Mouse (Mus musculus) intestine, postnatal 0 days (tissue): ENCODE measurements around the gene Thbs2. TPM values are rescaled to one million over a fixed set of nuclear protein-coding genes. Genes with fewer than 3 reads are reported as not detected.

ENCODE experiments used
- ATAC-seq: fragments of 200-750 bp; cut with Nextera tagmentation; 2 replicates; pipeline ENCODE4 v1.8.0; 2017; ENCODE audit warnings: mild to moderate bottlenecking, moderate TSS enrichment, moderate library complexity
- H3K27ac ChIP-seq: fragments of 300-500 bp; sonication (generic); 2 replicates; pipeline ENCODE4 v1.5.1; 2014; ENCODE audit warnings: mild to moderate bottlenecking, low read depth, low read length, moderate library complexity
- H3K27me3 ChIP-seq: fragments of 300-500 bp; sonication (generic); replicated peaks from 2 replicates; pipeline ENCODE4 v1.6.1; 2014; ENCODE audit warnings: low read length, mixed read lengths; ENCODE audit not compliant: control insufficient read depth, insufficient read depth
- H3K36me3 ChIP-seq: fragments of 300-500 bp; sonication (generic); 2 replicates; pipeline ENCODE4 v1.6.1; 2014; ENCODE audit warnings: mild to moderate bottlenecking, moderate library complexity; ENCODE audit not compliant: control insufficient read depth, insufficient read depth
- H3K4me1 ChIP-seq: fragments of 300-500 bp; sonication (generic); replicated peaks from 2 replicates; pipeline ENCODE4 v1.6.1; 2014; ENCODE audit warnings: antibody characterized with exemption, low read length, mixed read lengths; ENCODE audit not compliant: control insufficient read depth, insufficient read depth
- H3K4me2 ChIP-seq: fragments of 300-500 bp; sonication (generic); replicated peaks from 2 replicates; pipeline ENCODE4 v1.6.1; 2014; ENCODE audit warnings: low read depth, mild to moderate bottlenecking, moderate library complexity
- H3K4me3 ChIP-seq: fragments of 300-500 bp; sonication (generic); 2 replicates; pipeline ENCODE4 v1.5.1; 2014; ENCODE audit warnings: low read depth, low read length
- H3K9ac ChIP-seq: fragments of 300-500 bp; sonication (generic); 2 replicates; pipeline ENCODE4 v1.6.1; 2014; ENCODE audit warnings: mild to moderate bottlenecking, low read depth, low read length
- H3K9me3 ChIP-seq: fragments of 300-500 bp; sonication (generic); 2 replicates; pipeline ENCODE4 v1.6.1; 2016; ENCODE audit warnings: mixed run types; ENCODE audit not compliant: control insufficient read depth
- CTCF ChIP-seq: sonication (generic); IDR thresholded peaks from 2 replicates; pipeline ENCODE4 v1.5.1; 2016; ENCODE audit warnings: low read depth, mild to moderate bottlenecking, control low read depth, antibody characterized with exemption, moderate library complexity
- WGBS: fragments of 180-500 bp; shearing (Covaris S2); extraction: QIAGEN DNeasy Blood & Tissue Kit; methylation state at CpG from one replicate; pipeline ENCODE4 v1.1.7; 2014; 5-methylcytosine and 5-hydroxymethylcytosine counted together
- polyA plus RNA-seq: library from polyadenylated mRNA; unstranded; fragments of >200 nt; fragmentation: Nextera tagmentation; extraction: Ambion mirVana; gene quantifications from 2 replicates; pipeline ENCODE4 v1.2.1, GENCODE M21; 2015

Thbs2 gene
- polyA plus RNA-seq, 1 experiment from 2014 or later: 20.5 TPM

DNA sequence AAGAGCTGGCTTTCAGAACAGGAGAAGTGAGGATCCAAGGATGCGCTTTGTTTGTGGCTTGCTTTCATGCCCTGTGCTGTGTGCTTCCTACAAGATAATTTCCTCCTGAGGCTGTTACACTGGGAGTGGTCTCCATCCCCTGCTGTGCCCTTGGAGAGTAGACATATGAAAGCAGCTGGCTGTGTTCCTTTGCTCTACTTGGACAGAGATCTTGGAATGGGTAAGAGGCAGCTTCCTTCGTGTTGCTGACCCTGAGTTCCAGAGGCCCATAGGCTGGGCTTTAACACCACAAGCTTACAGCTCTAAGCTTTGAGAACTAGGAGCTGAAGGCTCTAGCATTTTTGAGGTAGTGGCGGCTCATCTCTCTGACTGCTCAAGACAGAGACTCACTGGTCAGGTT, 39.1 kb downstream of the Thbs2 start:
- Histone ChIP-seq H3K9ac (no peak overlapping the region), H3K4me2 (no peak overlapping the region), H3K27me3 (no peaks in the 10 kb centered on the region), H3K4me1 (no peaks in the 10 kb centered on the region), H3K4me3 (no peak overlapping the region), H3K9me3 (no peaks in the 10 kb centered on the region), H3K36me3 (no peaks in the 10 kb centered on the region), H3K27ac (no peak overlapping the region)
- no peak for ATAC-seq
- TF ChIP-seq CTCF: no peak
- 61% methylated on average over 3 of the region's 3 CpGs for WGBS

DNA sequence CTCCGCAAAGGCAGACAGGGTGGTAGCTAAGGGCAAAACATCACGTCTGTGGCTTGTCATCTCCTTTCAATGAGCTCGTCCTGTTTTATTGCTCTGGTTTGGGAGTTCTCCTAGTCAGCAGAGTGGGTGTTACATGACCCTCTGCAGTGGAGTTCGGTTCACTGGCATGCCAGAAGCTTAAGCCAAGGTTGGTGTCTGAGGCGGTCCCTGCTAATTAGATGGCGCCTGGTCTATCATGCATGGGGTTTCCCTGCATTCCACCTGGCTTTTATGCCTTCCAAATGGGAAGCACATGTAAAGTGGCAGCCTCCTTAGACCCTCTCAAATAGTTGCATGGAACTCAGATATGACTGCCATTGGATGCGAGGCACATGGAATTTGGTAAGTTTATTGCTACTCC, 42.0 kb downstream of the Thbs2 start:
- no peak for TF ChIP-seq CTCF
- Histone ChIP-seq H3K27ac (no peak overlapping the region), H3K4me2 (no peak overlapping the region), H3K4me3 (no peak overlapping the region), H3K9ac (no peak overlapping the region), H3K36me3 (no peaks in the 10 kb centered on the region), H3K4me1 (no peaks in the 10 kb centered on the region), H3K9me3 (no peaks in the 10 kb centered on the region), H3K27me3 (no peaks in the 10 kb centered on the region)
- 76% methylated on average over 7 of the region's 7 CpGs for WGBS
- no peak for ATAC-seq

DNA sequence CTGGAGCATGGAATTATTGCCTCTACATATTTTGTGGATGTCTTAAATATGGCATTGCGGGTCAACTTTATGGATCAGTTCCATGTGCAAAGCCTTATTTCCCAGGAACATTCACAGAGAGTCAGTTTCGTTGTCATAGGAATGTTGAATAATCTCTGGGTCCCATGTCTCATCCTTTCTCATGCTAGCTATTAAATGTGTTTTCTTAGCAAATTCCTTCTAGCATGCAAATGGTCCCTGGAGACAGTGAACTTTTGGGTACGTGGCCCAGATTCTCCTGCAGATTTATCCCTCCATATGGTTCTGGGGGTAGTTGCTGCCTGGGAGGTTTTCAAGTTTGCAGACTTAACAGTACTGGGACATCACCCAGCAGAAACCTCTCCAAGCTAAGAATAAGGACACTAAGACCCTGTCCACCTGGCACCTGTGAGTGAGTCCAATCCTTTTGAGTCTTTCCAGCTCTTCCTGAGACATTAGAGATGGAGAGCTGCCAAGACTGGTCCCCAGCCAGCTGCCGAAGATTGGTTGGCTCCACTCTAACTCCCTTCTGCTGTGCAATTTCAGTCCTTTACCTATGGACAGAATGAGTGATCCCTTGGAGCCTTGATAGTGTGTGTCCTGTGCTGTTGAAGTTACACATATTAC, 45.9 kb downstream of the Thbs2 start:
- ATAC-seq: no peak
- WGBS: 58% methylated on average over 4 of the region's 4 CpGs
- no peaks in the 10 kb centered on the region for H3K27me3 ChIP-seq
- no peaks in the 10 kb centered on the region for H3K9me3 ChIP-seq
- no peak overlapping the region for H3K9ac ChIP-seq
- no peaks in the 10 kb centered on the region for H3K4me1 ChIP-seq
- no peak for TF ChIP-seq CTCF
- no peak overlapping the region for H3K4me3 ChIP-seq
- no peak overlapping the region for H3K4me2 ChIP-seq
- no peak overlapping the region for H3K27ac ChIP-seq
- no peaks in the 10 kb centered on the region for H3K36me3 ChIP-seq

DNA sequence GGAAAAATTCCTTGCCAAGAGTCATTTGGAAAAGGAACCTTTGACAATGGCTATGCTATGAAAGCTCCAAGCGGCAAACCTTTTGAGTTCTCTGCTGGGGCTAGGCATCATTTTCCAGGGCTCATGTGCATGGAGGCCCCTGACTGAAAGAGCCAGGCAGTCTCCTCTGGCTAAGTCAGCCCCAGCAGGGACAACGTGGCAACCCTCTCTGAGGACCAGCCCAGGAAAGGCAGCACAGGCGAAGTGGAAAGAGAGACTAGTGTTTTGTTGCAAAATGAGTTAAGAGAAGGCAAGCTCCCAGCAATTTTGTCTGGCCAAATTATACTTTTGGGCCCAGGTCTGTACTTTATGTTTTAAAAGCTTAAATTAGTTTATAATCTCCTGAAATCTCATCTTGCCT, 50.0 kb downstream of the Thbs2 start:
- Histone ChIP-seq H3K4me1 (no peaks in the 10 kb centered on the region), H3K9me3 (no peaks in the 10 kb centered on the region), H3K36me3 (no peaks in the 10 kb centered on the region), H3K27me3 (no peaks in the 10 kb centered on the region), H3K27ac (no peak overlapping the region), H3K4me3 (no peak overlapping the region), H3K9ac (no peak overlapping the region), H3K4me2 (no peak overlapping the region)
- no peak for ATAC-seq
- WGBS: 65% methylated on average over 3 of the region's 3 CpGs
- no peak for TF ChIP-seq CTCF

DNA sequence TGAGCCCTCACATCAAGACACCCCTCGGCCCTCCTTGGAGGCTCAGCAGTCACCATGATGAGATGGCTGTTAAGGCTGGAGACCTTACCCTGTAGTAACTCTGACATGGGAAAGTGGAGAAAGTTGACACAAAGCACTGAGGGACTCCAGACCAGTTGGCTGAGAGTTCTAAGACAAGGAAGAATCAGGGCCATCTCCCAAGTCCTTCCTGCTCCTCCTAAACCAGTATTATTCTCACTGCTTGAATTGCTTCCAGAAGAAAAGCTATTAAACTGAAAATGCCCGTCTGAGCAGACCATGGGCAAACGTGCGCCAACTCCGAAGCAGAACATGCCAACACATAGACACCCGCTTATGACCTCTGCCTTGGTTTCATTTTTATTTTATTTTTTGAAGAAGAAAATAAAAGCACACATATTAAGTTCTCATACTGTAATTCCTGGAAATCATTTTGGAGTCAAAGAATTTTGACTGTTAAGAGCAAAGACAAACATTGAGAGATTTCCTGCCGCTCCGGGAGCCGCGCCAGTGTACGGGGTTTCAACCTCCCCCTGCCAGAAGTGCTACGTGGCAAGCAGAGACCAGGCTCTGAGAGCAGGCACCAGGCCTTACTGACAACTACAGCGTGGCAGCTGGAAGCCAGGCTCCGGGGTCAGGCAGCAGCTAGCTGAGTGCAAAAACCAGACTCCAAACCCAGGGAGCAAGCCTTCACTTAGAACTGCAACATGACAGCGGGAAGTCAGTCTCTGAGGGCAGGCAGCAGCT, 53.5 kb downstream of the Thbs2 start:
- Histone ChIP-seq H3K27ac (peak overlapping the region; percentile 10; the same call in 1 of the 2 replicates), H3K4me3 (no peak overlapping the region), H3K4me2 (no peak overlapping the region), H3K9ac (no peak overlapping the region), H3K36me3 (no peaks in the 10 kb centered on the region), H3K27me3 (no peaks in the 10 kb centered on the region), H3K9me3 (no peaks in the 10 kb centered on the region), H3K4me1 (no peaks in the 10 kb centered on the region)
- no peak for TF ChIP-seq CTCF
- ATAC-seq: no peak
- 58% methylated on average over 15 of the region's 15 CpGs for WGBS

DNA sequence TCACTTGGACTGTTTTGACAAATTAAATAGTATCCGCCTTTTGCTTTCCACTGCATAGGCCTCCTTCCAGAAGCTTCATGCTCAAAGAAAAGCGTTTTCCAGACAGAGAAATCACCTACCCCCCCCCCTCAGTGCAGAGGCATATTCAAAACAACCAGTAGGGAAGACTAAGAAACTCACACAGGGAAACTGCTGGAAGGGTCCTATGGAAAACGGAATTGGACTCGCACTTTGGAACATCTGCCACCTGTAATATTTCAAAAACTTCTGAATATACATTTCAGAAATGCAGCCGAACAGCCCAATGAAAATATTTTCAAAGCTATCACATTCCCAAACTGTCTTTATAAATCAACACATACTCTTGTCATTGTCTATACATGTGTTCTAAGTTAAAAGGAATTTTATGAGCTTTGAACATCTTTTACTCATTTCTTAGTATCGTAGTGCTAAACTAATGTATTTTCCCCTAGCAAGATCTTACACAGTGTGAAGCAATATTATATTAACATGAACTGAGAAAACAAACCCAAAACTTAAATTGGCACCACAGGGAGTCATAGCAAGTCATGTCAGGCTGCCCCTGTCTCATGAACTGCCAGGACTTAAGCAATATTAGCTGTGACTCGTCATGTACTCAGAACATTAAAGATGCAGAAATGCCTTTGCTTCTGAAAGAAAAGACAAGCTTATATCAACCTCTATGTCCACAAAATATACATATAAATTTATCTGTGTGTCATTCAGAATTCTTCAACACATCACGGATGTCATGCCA, 58.3 kb downstream of the Thbs2 start:
- WGBS: 75% methylated on average over 8 of the region's 8 CpGs
- Histone ChIP-seq H3K4me2 (no peak overlapping the region), H3K27ac (no peak overlapping the region), H3K27me3 (no peaks in the 10 kb centered on the region), H3K9ac (no peak overlapping the region), H3K4me3 (no peak overlapping the region), H3K36me3 (no peaks in the 10 kb centered on the region), H3K4me1 (no peaks in the 10 kb centered on the region), H3K9me3 (no peaks in the 10 kb centered on the region)
- no peak for ATAC-seq
- no peak for TF ChIP-seq CTCF
